Mouse (Mus musculus) erythroblast, embryonic 14.5 days (primary cell): ENCODE data around the gene Ryr3. TPM values are rescaled to one million over a fixed set of nuclear protein-coding genes. Genes with fewer than 3 reads are reported as not detected.

Experiments
- H3K27me3 ChIP-seq: 2 replicates; pipeline ENCODE4 v1.6.1; 2012; ENCODE audit warnings: inconsistent platforms; ENCODE audit not compliant: control insufficient read depth
- H3K36me3 ChIP-seq: 2 replicates; pipeline ENCODE4 v1.6.1; 2012; ENCODE audit warnings: mild to moderate bottlenecking, inconsistent platforms; ENCODE audit not compliant: control insufficient read depth
- H3K4me1 ChIP-seq: 2 replicates; pipeline ENCODE4 v1.6.1; 2012; ENCODE audit warnings: inconsistent platforms; ENCODE audit not compliant: control insufficient read depth
- H3K4me3 ChIP-seq: replicated peaks from 2 replicates; pipeline ENCODE3; 2012; ENCODE audit warnings: moderate library complexity, mild to moderate bottlenecking, inconsistent platforms
- H3K9me3 ChIP-seq: 2 replicates; pipeline ENCODE4 v1.6.1; 2012; ENCODE audit warnings: low read length, inconsistent platforms, mixed read lengths; ENCODE audit not compliant: control insufficient read depth
- GATA1 ChIP-seq: IDR thresholded peaks from 2 replicates; pipeline ENCODE4 v1.6.1; 2012; ENCODE audit warnings: low read length, inconsistent platforms, mixed read lengths
- TAL1 ChIP-seq: IDR thresholded peaks from 3 replicates; pipeline ENCODE4 v1.6.1; 2012; ENCODE audit warnings: low read length, inconsistent platforms, mixed read lengths
- polyA plus RNA-seq: library from polyadenylated mRNA; stranded (reverse); fragments of >175 nt; gene quantifications from 2 replicates; pipeline ENCODE4 v1.2.3, GENCODE M21; 2012

Gene Ryr3
- polyA plus RNA-seq, 1 experiment, result not detected

DNA sequence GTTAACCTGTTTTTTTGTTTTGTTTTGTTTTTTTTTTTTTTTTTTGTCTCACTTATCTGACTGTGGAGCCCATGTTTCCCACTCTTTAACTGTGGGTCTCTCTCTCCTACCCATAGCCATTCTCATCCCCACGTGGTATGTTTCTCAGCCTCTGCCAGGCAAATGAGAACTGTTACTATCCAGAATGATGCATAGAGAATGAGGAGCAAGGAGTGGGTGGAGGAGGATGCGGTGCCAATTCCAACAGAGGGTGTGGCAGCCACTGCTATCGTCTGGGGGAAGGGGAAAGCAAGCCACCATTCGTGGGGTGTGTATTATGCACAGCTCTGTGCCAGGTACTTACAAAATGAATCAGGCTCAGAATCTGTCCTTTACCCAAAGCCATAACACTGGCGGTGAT is 158.0 kb downstream of the Ryr3 start:
- no peaks in the 10 kb centered on the region for H3K36me3 ChIP-seq
- no peak overlapping the region for H3K4me3 ChIP-seq
- no peak for TF ChIP-seq TAL1
- TF ChIP-seq GATA1, result no peak
- no peaks in the 10 kb centered on the region for H3K27me3 ChIP-seq
- H3K9me3 ChIP-seq, result peaks cover 15% of the 10 kb centered on the region
- H3K4me1 ChIP-seq, result no peaks in the 10 kb centered on the region

GRCm38 (mm10) chr2:113058116-113058515 is 158.8 kb downstream of the Ryr3 start:
- TF ChIP-seq GATA1, result no peak
- Histone ChIP-seq H3K4me1 (no peaks in the 10 kb centered on the region), H3K36me3 (no peaks in the 10 kb centered on the region), H3K9me3 (peaks cover 15% of the 10 kb centered on the region), H3K4me3 (no peak overlapping the region), H3K27me3 (no peaks in the 10 kb centered on the region)

- H3K4me1 ChIP-seq, result no peaks in the 10 kb centered on the region
- peaks cover 6% of the 10 kb centered on the region; the same call in 1 of the 2 replicates for H3K9me3 ChIP-seq
- no peaks in the 10 kb centered on the region for H3K36me3 ChIP-seq
- TF ChIP-seq GATA1 (no peak), TAL1 (no peak)
- no peak overlapping the region for H3K4me3 ChIP-seq
- H3K27me3 ChIP-seq, result no peaks in the 10 kb centered on the region
Measured at GRCm38 (mm10) chr2:113055591-113055990, 161.3 kb downstream of the Ryr3 start.

DNA sequence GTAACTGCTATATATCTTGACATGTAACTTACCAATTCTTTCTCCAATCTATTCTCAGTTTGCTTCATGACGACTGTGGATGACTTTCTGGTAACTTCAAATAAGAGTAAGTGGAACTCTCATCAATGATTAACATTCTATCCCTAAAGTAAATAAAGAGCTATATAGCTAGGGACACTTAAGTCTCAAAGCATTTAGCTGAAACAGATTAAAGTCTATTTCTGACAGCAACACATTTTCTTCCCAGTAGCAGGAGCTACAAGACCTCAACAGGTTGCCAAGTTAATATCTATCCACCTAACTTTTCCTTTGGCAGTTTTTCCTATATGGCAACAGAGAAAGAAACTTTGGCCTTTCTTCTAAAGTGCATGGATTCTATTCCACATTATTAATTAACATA is 167.1 kb downstream of the Ryr3 start:
- TF ChIP-seq TAL1 (no peak), GATA1 (no peak)
- H3K4me3 ChIP-seq, result no peak overlapping the region

DNA sequence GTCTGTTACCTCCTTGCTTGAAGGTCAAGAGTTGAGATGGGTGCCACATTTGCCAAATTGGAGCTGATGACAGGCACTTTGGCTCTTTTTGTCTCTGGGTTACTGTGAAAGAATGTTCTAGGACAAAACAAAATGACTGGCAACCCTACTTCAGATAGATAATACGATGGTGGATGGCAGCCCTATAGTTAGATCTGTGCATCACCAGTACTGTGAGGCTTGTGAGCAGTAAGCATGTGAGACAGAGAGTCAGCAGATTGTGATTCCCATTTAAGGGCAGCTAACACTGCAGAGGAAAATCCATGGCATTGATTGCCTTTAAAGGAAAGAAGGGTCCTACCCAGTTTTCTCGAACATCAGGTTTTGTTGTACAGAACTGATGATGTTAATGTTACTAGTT is 180.3 kb downstream of the Ryr3 start:
- Histone ChIP-seq H3K27me3 (no peaks in the 10 kb centered on the region), H3K4me1 (no peaks in the 10 kb centered on the region), H3K4me3 (no peak overlapping the region), H3K36me3 (no peaks in the 10 kb centered on the region), H3K9me3 (peaks cover 5% of the 10 kb centered on the region)
- no peak for TF ChIP-seq TAL1
- TF ChIP-seq GATA1, result no peak

More for the DNA sequence above, 167.1 kb downstream of the Ryr3 start:
- Histone ChIP-seq H3K4me1 (no peaks in the 10 kb centered on the region), H3K36me3 (no peaks in the 10 kb centered on the region), H3K27me3 (no peaks in the 10 kb centered on the region), H3K9me3 (0 out of 2 replicates have a peak, but pooled peaks cover 2% of the 10 kb centered on the region)

DNA sequence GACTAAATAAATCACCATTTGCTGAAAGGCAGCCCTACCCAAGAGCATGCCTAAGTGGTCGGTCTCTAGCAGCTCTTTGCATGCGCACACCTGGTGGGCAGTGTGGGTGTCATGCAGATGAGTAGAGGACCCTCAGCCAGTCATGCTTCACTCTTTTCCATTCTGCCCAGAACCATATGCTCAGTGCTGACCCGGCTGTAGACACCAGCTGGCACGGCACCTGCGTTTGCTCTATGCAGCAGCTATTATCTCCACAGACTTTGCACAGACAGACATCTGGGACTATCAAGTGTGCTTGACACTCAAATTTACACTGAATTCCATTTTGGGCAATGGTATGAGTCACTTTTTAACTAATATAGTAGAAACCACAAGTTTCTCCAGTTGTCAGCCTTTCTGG is 186.2 kb downstream of the Ryr3 start:
- TF ChIP-seq GATA1, result no peak
- no peak for TF ChIP-seq TAL1
- H3K4me3 ChIP-seq, result no peak overlapping the region
- H3K27me3 ChIP-seq, result no peaks in the 10 kb centered on the region
- H3K36me3 ChIP-seq, result no peaks in the 10 kb centered on the region
- no peaks in the 10 kb centered on the region for H3K4me1 ChIP-seq
- peaks cover 8% of the 10 kb centered on the region for H3K9me3 ChIP-seq

DNA sequence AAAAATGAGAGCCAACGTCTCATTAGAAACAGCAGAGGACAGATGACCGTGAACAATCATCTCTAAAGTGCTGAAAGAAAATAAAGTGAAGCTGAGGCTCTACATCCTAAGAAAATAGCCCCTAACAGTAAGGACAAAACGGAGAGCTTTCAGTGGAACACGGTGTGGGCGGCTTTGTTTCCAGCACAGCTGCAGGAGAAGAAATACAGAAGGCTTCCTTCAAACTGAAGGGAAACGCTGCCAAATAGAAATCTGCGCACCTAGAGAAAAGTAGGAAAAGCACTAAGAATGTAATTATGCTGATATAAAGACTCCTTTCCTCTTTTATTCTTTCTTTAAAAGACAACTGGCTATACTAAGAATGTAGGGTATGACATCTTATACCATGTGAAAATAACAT is 197.0 kb downstream of the Ryr3 start:
- Histone ChIP-seq H3K4me1 (no peaks in the 10 kb centered on the region), H3K4me3 (no peak overlapping the region), H3K36me3 (no peaks in the 10 kb centered on the region), H3K27me3 (no peaks in the 10 kb centered on the region), H3K9me3 (peaks cover 8% of the 10 kb centered on the region)
- TF ChIP-seq GATA1 (no peak), TAL1 (no peak)

DNA sequence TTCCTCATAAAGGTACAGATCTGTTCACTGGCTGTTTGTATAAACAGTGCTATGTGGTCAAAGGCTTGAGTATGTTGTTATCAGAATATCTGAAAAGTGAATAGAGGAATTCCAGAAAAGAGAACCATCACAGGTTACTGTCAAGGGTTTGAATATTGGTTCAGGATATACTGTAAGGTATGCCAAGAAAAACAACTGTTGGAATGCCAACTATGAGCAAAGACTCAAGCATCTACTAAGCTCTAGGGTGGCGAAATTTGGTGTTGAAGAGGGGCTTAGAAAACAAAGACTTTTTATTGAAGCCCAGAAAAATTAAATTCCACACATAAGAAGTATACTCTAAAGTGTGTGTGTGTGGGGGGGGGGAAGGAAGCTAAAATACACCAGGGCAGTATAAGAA is 198.6 kb downstream of the Ryr3 start:
- H3K9me3 ChIP-seq, result peaks cover 8% of the 10 kb centered on the region
- H3K4me3 ChIP-seq, result no peak overlapping the region
- no peaks in the 10 kb centered on the region for H3K27me3 ChIP-seq
- TF ChIP-seq GATA1 (no peak), TAL1 (no peak)
- no peaks in the 10 kb centered on the region for H3K4me1 ChIP-seq
- H3K36me3 ChIP-seq, result no peaks in the 10 kb centered on the region

GRCm38 (mm10) chr2:113016236-113016635 is 200.7 kb downstream of the Ryr3 start:
- Histone ChIP-seq H3K27me3 (no peaks in the 10 kb centered on the region), H3K4me3 (no peak overlapping the region), H3K9me3 (peaks cover 8% of the 10 kb centered on the region), H3K4me1 (no peaks in the 10 kb centered on the region), H3K36me3 (no peaks in the 10 kb centered on the region)
- TF ChIP-seq GATA1 (no peak), TAL1 (no peak)
